Comparison of ENCODE assay signal across 17 mouse cellular contexts in genomic region chr11:39963705-39964104, GRCm38 (mm10).
"Had no signal": no experiment of that assay in that cellular context is flagged by ENCODE, and none has a peak within 500 bp of the region (broad histone marks: within the 10 kb centered on the region; RNA-seq: fewer than 3 reads in every experiment).

No protein-coding gene starts in this region.

- H3K4me3 ChIP-seq: midbrain, embryonic 10.5 days; midbrain, embryonic 12.5 days; myocyte; neural tube, embryonic 13.5 days; neural tube, embryonic 15.5 days had no signal

- H3K27ac ChIP-seq: midbrain, embryonic 10.5 days; midbrain, embryonic 12.5 days; neural tube, embryonic 13.5 days; neural tube, embryonic 15.5 days had no signal

- H3K36me3 ChIP-seq: midbrain, embryonic 10.5 days; midbrain, embryonic 12.5 days; neural tube, embryonic 13.5 days; neural tube, embryonic 15.5 days had no signal

- ATAC-seq: midbrain, embryonic 16.5 days had no signal

- H3K27me3 ChIP-seq: midbrain, embryonic 12.5 days; neural tube, embryonic 13.5 days; neural tube, embryonic 15.5 days had no signal

- H3K9me3 ChIP-seq: midbrain, embryonic 10.5 days; midbrain, embryonic 12.5 days; neural tube, embryonic 13.5 days; neural tube, embryonic 15.5 days had no signal

- H3K9ac ChIP-seq: lung, embryonic 14.5 days; midbrain, embryonic 12.5 days; neural tube, embryonic 13.5 days; neural tube, embryonic 15.5 days had no signal

- DNase-seq: lung, adult 18-20 months; lung, embryonic 14.5 days; lung, postnatal 10 days; lung, postnatal 4 days; midbrain, embryonic 14.5 days; right cerebral cortex, postnatal 25 days; right cerebral cortex, postnatal 4 days; spleen, adult 18-20 months; thymus, adult 18-20 months; thymus, postnatal 14 days; thymus, postnatal 36 days had no signal

- H3K4me2 ChIP-seq: lung, embryonic 14.5 days; midbrain, embryonic 12.5 days; neural tube, embryonic 13.5 days; neural tube, embryonic 15.5 days had no signal

- H3K4me1 ChIP-seq: midbrain, embryonic 10.5 days; midbrain, embryonic 12.5 days; neural tube, embryonic 13.5 days; neural tube, embryonic 15.5 days had no signal
